Mouse (Mus musculus): Measurements from ENCODE around the gene Fabp3.
A peak's percentile ranks its signal among the peaks of the same experiment; 100 is the strongest.

Gene Fabp3

DNA sequence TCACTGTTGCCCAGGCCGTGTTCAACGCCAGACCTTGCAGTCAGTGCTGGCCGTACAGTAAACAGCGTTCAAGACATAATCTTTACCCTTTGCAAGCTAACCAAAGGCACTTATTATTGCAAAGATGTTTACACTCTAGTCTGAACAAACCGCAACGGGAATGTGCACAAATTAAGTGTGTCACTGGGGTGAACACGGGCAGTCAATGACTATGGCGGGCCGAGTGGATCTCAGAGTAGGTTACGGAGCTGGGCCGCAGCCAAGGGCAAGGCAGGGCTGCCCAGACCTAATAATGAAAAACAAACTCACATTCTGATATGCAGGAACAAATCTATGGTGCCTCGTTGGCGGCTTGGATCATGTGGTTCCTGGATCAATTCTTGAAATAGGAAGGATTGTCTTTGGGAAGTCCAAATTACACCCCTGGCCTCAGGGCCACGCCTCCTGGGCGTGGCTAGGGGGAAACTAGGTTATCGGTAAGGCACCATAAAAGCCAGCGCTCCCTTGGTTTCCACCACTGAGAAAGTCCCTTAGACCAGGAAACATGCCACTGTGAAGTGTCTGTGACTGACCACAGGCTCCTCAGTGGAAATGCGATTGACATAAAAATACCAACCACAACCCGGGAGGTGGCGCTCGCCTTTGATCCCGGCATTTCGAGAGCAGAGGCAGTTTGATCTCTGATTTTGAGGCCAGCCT lies 13.2 kb upstream of the Fabp3 start:
- DNase-seq (ENCODE audit: low spot score), result peak; percentile 64

GRCm38 (mm10) chr4:130296243-130296965 lies 12.0 kb upstream of the Fabp3 start:
- no peak for DNase-seq (ENCODE audit: low spot score)

DNA sequence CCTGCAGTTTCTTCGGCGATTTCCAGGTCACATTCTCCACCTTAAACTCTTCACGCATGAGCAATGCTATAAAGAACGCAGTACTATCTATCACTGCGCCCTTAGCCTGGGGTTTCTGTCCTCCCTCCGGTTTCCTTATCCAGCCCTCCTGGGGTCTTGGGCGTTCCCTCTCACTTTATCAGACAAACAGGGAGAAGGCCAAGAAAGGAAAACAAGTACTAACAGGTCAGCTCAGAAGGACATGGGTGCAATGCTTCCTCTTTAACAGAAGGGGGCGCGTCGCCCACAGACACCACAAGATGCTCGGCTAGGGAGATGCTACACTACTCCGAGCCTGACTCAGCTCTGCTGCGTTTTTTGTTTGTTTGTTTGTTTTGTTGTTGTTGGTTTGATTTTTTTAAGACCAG lies 11.3 kb upstream of the Fabp3 start:
- no peak for DNase-seq (ENCODE audit: low spot score)

DNA sequence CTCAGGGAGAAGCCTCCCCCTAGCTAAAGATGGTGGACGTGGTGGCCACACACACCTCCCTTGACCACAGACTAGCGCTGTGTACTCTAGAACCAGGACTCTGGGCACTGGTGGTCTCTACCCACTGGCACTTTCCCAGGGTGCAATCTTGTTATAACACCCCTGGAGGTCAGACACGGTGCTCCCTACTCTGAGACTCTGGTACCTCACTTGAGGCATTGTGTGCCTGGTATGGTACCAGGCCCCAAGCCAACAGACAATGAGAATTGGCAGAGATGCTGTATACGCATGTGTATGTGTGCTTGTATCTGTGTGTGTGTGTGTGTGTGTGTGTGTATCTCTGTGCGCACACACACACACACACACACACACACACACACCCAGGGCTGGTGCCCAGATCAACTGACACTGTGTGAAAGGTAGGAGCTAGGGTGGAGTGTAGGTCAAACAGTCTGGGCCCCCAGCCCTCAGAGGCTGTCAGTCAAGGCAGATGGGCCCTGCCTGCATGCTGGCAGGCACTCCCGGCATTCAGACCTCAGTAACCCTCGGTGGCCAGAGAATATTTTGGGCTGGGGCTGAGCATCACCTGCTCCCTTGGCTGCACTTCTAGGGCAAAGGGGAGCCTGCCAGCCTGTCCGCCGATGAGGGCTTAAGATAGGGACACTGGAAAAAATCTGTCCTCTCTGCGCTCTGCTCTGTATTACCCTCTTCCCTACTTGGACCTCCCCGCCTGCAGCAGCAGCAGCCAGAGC lies 9.3 kb upstream of the Fabp3 start:
- no peak for DNase-seq (ENCODE audit: low spot score)

GRCm38 (mm10) chr4:130299629-130300018 lies 8.8 kb upstream of the Fabp3 start:
- no peak for DNase-seq (ENCODE audit: low spot score)

DNA sequence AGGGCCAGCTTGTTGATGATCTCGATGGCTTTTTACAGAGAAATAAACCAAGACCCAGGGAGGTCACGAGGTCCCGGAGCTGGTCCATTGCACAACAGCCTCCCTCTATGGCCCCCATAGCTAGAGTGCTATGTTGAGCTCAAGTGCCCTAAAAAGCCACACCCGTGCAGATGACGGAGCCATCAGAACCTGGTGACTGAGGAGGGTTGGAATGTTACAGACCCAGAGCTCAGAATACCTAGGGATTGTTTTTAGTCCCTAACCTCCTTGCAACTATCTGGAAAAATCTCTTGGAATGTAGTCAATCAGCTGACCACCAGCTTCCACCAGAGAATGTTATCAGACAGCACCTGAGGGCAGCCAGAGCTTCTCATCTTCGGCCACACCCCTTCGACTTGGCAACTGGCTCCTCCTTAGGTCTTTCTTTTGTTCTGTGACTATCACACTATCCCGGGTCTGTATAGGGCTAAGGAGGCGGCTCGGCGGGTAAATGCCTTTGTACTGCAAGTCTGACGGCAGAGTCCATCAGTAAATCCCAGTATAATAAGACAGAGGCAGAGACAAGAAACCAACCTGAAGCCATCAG lies 6.0 kb upstream of the Fabp3 start:
- no peak for DNase-seq (ENCODE audit: low spot score)

DNA sequence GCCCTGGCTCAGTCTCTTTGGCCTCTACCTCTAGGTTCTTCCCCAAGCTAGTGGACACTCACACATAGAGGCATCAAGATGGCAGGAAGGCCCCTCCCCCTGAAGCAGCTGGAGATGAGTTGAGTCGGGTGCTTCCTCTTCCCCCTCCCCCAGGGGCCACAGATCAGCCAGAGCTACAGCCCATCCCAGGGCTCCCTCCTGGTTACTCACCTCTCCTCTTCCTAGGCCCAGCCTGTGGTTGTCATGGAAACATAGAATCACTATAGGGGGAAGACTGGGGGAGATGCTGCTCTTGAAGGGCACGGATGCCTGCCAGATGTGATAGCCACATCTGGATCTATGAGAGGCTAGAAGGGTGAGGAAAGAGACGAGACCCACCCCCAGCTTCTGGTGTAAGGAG lies 3.6 kb upstream of the Fabp3 start:
- DNase-seq (ENCODE audit: low spot score), result no peak

- DNase-seq (ENCODE audit: low spot score), result peak; percentile 61
Measured at GRCm38 (mm10) chr4:130306796-130307630, 1.4 kb upstream of the Fabp3 start.

- DNase-seq (ENCODE audit: low spot score), result peak; percentile 75
Measured at GRCm38 (mm10) chr4:130307851-130308230, 554 bp upstream of the Fabp3 start.

DNA sequence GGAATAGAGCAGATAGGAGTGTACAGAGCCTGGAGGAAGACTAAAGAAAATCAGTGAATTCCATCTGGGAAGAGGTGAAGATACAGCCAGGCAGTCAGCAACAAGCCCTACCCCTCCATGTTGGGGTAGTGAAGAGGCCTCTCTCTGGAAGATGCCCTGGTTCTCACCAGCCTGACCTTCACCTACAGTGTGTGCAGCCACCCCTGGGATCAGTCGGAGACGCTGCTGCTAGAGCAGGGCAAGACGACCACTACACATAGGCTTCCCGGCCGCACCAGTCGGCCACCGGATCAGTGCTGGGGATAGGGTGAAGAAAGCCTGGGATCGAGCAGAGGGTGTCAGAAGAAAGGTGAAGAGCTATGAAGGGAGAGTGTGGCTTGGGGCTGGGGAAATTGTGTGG lies 859 bp downstream of the Fabp3 start:
- DNase-seq (ENCODE audit: low spot score), result no peak

GRCm38 (mm10) chr4:130312526-130312925 lies 4.1 kb downstream of the Fabp3 start:
- no peak for DNase-seq (ENCODE audit: low spot score)

DNA sequence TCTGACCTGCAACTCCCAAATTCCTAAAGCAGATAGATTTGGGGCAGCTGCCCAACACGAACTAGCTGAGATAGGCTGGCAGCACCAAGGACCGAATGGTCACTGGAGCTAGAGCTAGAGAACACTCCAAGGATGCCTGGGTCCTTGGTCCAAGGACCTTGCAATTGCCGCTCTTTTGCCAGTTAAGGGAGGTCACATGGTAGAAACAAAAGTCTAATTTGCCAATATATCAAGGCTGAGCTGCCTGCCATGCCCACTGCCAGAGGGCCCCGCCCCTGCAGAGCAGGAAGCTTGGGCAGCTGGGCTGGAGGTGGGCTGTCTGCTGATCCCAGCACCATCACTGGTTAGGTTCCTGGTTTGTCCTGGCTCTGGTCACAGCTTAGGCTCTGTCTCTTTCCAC lies 5.2 kb downstream of the Fabp3 start:
- no peak for DNase-seq (ENCODE audit: low spot score)

- peak; percentile 82 for DNase-seq (ENCODE audit: low spot score)
Measured at GRCm38 (mm10) chr4:130315771-130316527, 7.6 kb downstream of the Fabp3 start.

DNA sequence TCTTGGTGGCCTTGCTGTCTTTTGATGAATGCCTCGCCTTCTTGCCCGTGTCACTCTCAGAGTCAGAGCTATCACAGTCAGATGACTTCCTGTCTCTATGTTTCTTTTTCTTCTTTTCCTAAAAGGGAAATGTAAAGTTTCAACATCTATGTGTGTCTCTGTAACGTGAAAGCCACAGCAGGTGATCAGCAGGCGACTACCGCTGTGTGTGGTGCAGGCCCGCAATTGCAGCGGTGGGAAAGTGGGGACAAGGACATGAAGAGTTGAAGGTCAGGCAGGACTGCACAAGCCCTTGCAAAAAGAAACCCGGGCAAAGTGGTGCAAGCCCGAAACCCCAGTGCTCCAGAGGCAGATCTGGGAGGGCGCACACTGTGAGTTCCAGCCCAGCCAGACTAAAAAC lies 8.3 kb downstream of the Fabp3 start:
- DNase-seq (ENCODE audit: low spot score), result no peak

DNA sequence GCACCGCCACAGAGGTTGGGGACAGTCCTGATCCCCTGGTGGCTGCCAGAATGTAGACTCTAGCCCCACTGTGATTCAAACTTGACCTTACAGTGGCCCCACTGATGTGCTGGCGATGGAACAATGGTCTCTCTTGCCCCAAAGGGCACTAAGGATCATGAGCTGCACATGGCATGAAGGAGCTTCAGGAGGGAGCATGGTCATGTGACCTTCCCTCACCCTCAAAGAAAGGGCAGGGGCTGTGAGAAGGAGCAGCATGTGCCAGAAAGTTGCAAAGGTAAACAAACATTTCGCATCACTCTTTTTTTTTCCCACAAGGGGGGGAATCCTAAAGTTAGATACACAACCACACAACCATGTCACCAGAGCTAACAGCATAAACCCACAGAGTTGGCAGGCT lies 9.7 kb downstream of the Fabp3 start:
- no peak for DNase-seq (ENCODE audit: low spot score)

DNA sequence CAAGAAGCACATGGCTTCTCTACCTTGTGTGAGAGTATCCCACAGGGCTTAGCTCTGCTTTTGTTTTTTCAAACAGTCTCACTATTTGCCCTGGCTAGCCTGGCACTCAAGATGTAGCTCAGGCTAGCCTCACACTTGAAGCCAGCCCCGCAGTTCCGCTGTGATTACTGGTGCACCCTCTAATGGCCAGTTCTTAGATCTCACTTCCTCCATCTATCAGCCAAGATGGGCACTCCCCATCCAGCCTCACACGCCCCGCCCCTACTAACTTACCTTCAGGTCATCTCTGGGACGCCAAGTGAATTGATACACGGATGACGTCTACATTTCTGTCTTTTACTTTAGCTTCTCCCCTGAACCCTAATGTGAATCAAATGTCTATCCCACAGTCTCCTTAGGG lies 11.2 kb downstream of the Fabp3 start:
- no peak for DNase-seq (ENCODE audit: low spot score)

GRCm38 (mm10) chr4:130321640-130322039 lies 13.2 kb downstream of the Fabp3 start:
- no peak for DNase-seq (ENCODE audit: low spot score)

DNA sequence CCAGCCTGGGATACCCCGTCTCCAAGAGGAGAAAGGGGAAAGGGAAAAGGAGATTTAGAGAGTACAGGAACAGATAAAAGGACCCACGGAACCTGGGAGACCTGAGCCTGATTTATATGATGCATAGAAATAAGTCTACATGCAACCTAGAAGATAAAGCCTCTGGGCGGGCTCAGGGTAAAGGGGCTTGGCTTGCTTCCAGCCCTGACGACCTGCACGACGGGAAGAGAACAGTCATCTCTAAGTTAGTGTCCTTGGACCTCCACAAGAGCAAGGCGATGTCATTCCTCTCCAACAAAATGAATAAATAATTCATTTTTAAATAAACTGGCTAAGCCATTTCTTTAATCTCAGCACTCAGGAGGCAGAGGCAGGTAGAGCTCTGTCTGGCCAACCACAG lies 14.2 kb downstream of the Fabp3 start:
- no peak for DNase-seq (ENCODE audit: low spot score)

GRCm38 (mm10) chr4:130323165-130323564 lies 14.8 kb downstream of the Fabp3 start:
- no peak for DNase-seq (ENCODE audit: low spot score)

DNA sequence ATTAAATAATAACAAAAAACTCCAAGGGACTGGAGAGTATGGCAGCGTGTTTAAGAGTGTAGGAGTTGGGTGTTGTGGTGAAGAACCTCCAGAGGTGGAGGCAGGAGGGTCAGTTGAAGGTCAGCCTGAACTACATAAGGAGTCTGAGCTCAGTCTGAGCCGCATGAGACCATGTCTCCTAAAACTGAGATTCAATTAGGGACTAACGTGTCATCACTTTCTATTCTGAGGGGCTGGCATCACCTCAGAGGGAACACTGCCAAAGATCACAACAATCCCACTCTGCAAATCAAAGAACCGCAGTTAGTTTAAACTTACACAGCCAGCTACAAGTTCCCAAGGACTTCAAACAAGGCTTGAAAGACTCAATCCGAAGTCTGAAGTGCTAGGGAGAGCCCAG lies 15.2 kb downstream of the Fabp3 start:
- no peak for DNase-seq (ENCODE audit: low spot score)

GRCm38 (mm10) chr4:130325446-130325845 lies 17.1 kb downstream of the Fabp3 start:
- no peak for DNase-seq (ENCODE audit: low spot score)

Data from testis, postnatal 10 days (tissue).